Mouse (Mus musculus) naive thymus-derived CD4-positive, alpha-beta T cell, adult 2 months (primary cell): ENCODE data around the gene Gm7879.

ENCODE experiments used
- DNase-seq: peaks from one replicate; pipeline ENCODE4 v3.0.0-alpha.2; 2011; ENCODE audit warnings: low read depth

The Gm7879 gene

GRCm38 (mm10) chr5:43948748-43949275 lies 35.9 kb downstream of the Gm7879 start:
- DNase-seq, result no peak

- no peak for DNase-seq
These were observed 40.3 kb downstream of the Gm7879 start for GRCm38 (mm10) chr5:43953241-43953640.

DNA sequence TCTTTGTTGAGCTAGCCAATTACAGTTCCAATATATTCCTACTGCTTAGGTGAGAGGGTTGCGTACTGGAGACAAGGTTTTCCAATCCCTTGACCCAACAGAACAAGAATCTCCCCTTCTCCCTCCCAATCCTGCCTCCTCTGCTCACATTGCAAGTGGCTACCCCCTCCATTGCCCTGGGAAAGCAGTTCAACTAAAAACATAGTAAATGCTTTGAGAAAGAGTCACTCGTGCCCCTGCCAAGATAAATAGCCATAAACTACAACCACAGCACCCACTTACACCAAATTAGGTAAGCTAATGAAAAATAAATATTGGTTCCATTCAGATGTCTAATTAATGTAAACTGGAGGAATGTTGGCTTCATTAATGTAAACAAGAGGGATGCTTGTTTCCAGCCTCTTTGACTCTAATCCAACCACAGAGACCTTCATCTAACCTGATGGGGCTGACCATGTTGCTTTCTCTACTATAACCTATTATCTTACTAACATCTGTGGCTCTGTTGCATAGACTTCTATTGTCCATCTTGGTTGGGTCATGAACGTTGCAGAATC lies 47.0 kb downstream of the Gm7879 start:
- no peak for DNase-seq

DNA sequence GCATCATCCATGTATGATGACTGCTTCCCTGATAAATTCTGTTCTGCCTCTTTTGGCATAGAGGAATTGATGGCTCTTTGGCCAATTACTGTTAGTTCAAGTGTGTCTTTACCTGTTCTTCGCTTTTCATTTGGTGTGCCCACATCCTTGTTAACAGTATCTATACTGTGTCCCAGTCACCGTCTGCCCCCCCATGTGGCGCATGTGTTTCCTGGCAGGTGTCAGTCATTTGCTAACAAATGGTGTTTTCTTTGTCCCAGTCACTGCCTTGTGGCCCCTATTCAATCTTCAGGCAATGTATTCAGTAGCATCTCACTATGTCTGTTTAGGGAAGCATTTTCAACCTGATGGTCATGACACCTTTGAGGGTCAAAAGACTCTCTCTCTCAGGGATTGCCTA lies 48.1 kb downstream of the Gm7879 start:
- no peak for DNase-seq
